Mouse (Mus musculus) brain, embryonic 14.5 days (tissue): ENCODE measurements at regions not wholly inside any gene's neighbourhood (a gene's known extent, or its start where the extent isn't known, plus 50 kb on each side); places are given as distances from the start of the nearest gene placed in this dataset.
A peak's percentile ranks its signal among the peaks of the same experiment; 100 is the strongest.

Experiments used
- CTCF ChIP-seq: fragments of 200-500 bp; IDR thresholded peaks from 2 replicates; pipeline ENCODE4 v1.5.1; 2012; ENCODE audit warnings: inconsistent platforms, mild to moderate bottlenecking, moderate library complexity, borderline replicate concordance; ENCODE audit not compliant: insufficient read depth, insufficient read length; ENCODE audit errors: extremely low read depth
- POLR2A ChIP-seq: fragments of 200-500 bp; IDR thresholded peaks from 2 replicates; pipeline ENCODE4 v1.6.1; 2012; ENCODE audit warnings: mild to moderate bottlenecking, inconsistent platforms, borderline replicate concordance; ENCODE audit not compliant: poor library complexity, insufficient read depth, insufficient read length, severe bottlenecking; ENCODE audit errors: extremely low read depth

DNA sequence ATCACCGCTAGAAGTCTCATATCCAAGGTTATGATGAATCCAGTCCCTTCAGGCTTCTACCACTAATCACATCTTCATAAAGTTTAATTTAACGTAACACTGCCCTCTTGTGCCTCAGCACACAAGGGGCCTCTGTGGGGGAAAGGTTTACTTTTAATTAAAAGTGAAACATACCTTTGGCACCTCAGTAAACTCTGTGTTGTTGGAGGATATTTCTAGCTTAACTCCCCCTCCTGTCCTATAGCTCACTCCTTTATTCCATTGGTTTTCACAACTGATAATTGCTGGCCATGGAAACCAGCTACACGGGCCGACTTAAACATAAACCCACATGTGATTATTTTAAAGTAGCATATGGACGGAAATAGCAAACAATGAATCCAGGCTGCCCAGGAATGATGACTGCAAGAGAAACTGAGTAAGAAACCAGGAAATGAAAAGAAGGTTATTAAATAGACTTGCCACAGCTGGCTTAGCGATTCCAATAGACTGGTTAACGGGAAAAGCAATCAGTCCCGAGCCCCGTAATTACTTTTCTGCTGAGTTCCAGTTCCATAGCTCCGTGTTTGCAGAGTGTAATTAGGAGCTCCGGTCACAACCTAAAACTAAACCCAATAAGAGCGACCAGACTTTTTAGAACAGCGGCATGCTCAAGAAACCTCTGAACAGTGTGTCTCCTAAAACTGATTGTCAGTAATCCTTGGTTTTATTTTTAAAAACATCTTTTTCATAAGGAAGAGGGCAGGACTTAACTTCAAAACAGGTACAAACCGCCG lies 600.2 kb upstream of the Adamts9 start:
- TF ChIP-seq CTCF (peak; percentile 42; the same call in 1 of the 2 replicates), POLR2A (no peak)
